Mouse (Mus musculus) CH12.LX (cell line): Measurements from ENCODE around the gene Sf1.

ENCODE experiments used
- CTCF ChIP-seq, 2 experiments: IDR thresholded peaks in 1 of 2; conservative IDR thresholded peaks in 1 of 2; 2 replicates each; pipeline ENCODE4 v1.5.1; 2011 to 2012; ENCODE audit warnings: low read depth in 2 of 2, low read length in 2 of 2, improper control_type of control experiment in 1 of 2, inconsistent platforms in 1 of 2, mild to moderate bottlenecking in 1 of 2, moderate library complexity in 1 of 2
- EP300 ChIP-seq: IDR thresholded peaks from 2 replicates; pipeline ENCODE4 v1.6.1; 2011; ENCODE audit warnings: low read length, improper control_type of control experiment
- MYC ChIP-seq: IDR thresholded peaks from 2 replicates; pipeline ENCODE4 v1.6.1; 2011; ENCODE audit warnings: low read depth, mild to moderate bottlenecking, improper control_type of control experiment, low read length

GRCm38 (mm10) chr19:6346661-6347060, 16.8 kb upstream of the Sf1 start:
- TF ChIP-seq MYC, result no peak
- no peak for TF ChIP-seq EP300
- no peak for TF ChIP-seq CTCF (conservative IDR thresholded peaks at IDR 0.05 in 1 of 2, IDR thresholded peaks at IDR 0.05 in 1 of 2; ENCODE audit: low read depth in 2 of 2, low read length in 2 of 2)
